28 mouse cellular contexts compared by ENCODE assay signal in the genomic region with DNA sequence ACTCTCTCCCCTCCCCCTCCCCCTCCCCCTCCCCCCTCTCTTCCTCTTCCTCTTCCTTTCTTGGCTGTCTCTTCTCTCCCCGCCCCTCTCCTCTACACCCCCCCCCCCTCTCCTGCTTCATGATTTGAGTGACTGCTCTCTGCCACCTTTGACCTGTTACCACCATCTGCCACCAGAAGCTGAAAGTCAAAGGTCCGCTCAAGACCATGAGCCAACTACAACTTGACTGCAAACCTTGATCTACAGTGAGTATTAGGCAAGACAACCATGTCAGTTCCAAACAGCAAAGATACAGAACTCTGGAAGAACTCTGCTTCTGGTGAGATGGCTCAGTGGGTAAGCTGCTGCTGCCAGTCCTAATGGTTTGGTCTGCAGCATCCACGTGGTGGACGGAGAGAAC. TPM values are rescaled to one million over a fixed set of nuclear protein-coding genes. Genes with fewer than 3 reads are reported as not detected.
DNase-seq lines count a peak whose midpoint lies in the region; ATAC-seq and TF ChIP-seq lines count a peak whose summit lies in the region.
"Had no signal": no experiment of that assay in that cellular context is flagged by ENCODE, and none has a peak within 500 bp of the region (broad histone marks: within the 10 kb centered on the region; RNA-seq: fewer than 3 reads in every experiment).

No protein-coding gene starts in this region.

- no peaks in the 10 kb centered on the region for H3K27me3 ChIP-seq in limb, embryonic 14.5 days (ENCODE audit: control insufficient read depth, insufficient read depth, low read length)
- H3K27me3 ChIP-seq in limb, embryonic 10.5 days (ENCODE audit: low read depth, poor library complexity, severe bottlenecking), result 0 out of 2 replicates have a peak, but pooled peaks cover 5% of the 10 kb centered on the region
- no peaks in the 10 kb centered on the region for H3K27me3 ChIP-seq in embryonic facial prominence, embryonic 12.5 days
- no peaks in the 10 kb centered on the region for H3K27me3 ChIP-seq in liver, postnatal 0 days (ENCODE audit: insufficient read depth, low read length)
- H3K27me3 ChIP-seq: heart, embryonic 13.5 days; neural tube, embryonic 13.5 days had no signal

- H3K9me3 ChIP-seq in limb, embryonic 14.5 days (ENCODE audit: control insufficient read depth, low read length), result no peaks in the 10 kb centered on the region
- H3K9me3 ChIP-seq in limb, embryonic 10.5 days (replicated peaks), result no peaks in the 10 kb centered on the region
- H3K9me3 ChIP-seq in embryonic facial prominence, embryonic 12.5 days, result no peaks in the 10 kb centered on the region
- 0 out of 2 replicates have a peak, but pooled peaks cover 2% of the 10 kb centered on the region for H3K9me3 ChIP-seq in liver, postnatal 0 days (ENCODE audit: low read length)
- H3K9me3 ChIP-seq: heart, embryonic 13.5 days; liver, embryonic 13.5 days; neural tube, embryonic 13.5 days had no signal

- no peak for TF ChIP-seq CTCF in liver, postnatal 0 days (IDR thresholded peaks at IDR 0.05; ENCODE audit: low read depth)

- H3K4me1 ChIP-seq in limb, embryonic 14.5 days (ENCODE audit: control insufficient read depth, insufficient read depth, low read length), result peaks cover 4% of the 10 kb centered on the region; the same call in 1 of the 2 replicates
- H3K4me1 ChIP-seq in limb, embryonic 10.5 days, result peaks cover 25% of the 10 kb centered on the region
- H3K4me1 ChIP-seq in embryonic facial prominence, embryonic 12.5 days, result peaks cover 22% of the 10 kb centered on the region
- no peaks in the 10 kb centered on the region for H3K4me1 ChIP-seq in liver, postnatal 0 days (ENCODE audit: insufficient read depth)

- H3K27ac ChIP-seq in limb, embryonic 14.5 days (replicated peaks; ENCODE audit: low read depth, low read length), result peak overlapping the region; percentile 9; the same call in 1 of the 2 replicates
- H3K27ac ChIP-seq in limb, embryonic 10.5 days, result no peak overlapping the region
- H3K27ac ChIP-seq in embryonic facial prominence, embryonic 12.5 days, result peak overlapping the region; percentile 81
- no peak overlapping the region for H3K27ac ChIP-seq in liver, postnatal 0 days (ENCODE audit: low read depth)
- H3K27ac ChIP-seq: heart, embryonic 13.5 days; hindbrain, embryonic 14.5 days; liver, embryonic 13.5 days; neural tube, embryonic 13.5 days had no signal

- H3K4me2 ChIP-seq in limb, embryonic 14.5 days (replicated peaks; ENCODE audit: low read depth, low read length, severe bottlenecking), result no peak overlapping the region
- no peak overlapping the region for H3K4me2 ChIP-seq in embryonic facial prominence, embryonic 12.5 days (replicated peaks)
- no peak overlapping the region for H3K4me2 ChIP-seq in liver, postnatal 0 days (ENCODE audit: low read depth, low read length)
- H3K4me2 ChIP-seq: heart, embryonic 13.5 days; hindbrain, embryonic 14.5 days; liver, embryonic 13.5 days; neural tube, embryonic 13.5 days had no signal

- peak; percentile 14 for DNase-seq in kidney, adult 11 months
- no peak for DNase-seq in kidney, postnatal 25 days
- DNase-seq in limb, embryonic 14.5 days (ENCODE audit: low spot score), result no peak
- DNase-seq in limb, embryonic 10.5 days (ENCODE audit: low spot score), result no peak
- DNase-seq in liver, postnatal 0 days, result no peak
- no peak for DNase-seq in cerebellum, adult 9-11 months
- DNase-seq: cerebellum, adult 11-12 months; cerebellum, postnatal 25 days; gastrocnemius, postnatal 25 days; heart, adult 18-20 months; heart, postnatal 14 days; layer of hippocampus, adult 9-11 months; liver, embryonic 13.5 days; lung, postnatal 4 days; right cerebral cortex, postnatal 25 days; spleen, adult 18-20 months had no signal

- H3K4me3 ChIP-seq in limb, embryonic 14.5 days (replicated peaks; ENCODE audit: low read length), result no peak overlapping the region
- H3K4me3 ChIP-seq in limb, embryonic 10.5 days, result no peak overlapping the region
- no peak overlapping the region for H3K4me3 ChIP-seq in embryonic facial prominence, embryonic 12.5 days
- no peak overlapping the region for H3K4me3 ChIP-seq in liver, postnatal 0 days (ENCODE audit: low read depth, low read length)
- H3K4me3 ChIP-seq: heart, embryonic 13.5 days; liver, embryonic 13.5 days; myocyte; neural tube, embryonic 13.5 days had no signal

- TF ChIP-seq POLR2A in limb, embryonic 14.5 days (IDR thresholded peaks at IDR 0.05; ENCODE audit: borderline replicate concordance, extremely low read depth, insufficient read depth, insufficient read length), result no peak

- WGBS in limb, embryonic 14.5 days, result 60% methylated on average over 4 of the region's 4 CpGs
- WGBS in limb, embryonic 10.5 days, result 67% methylated on average over 3 of the region's 4 CpGs
- 51% methylated on average over 3 of the region's 4 CpGs for whole genome bisulfite sequencing in embryonic facial prominence, embryonic 12.5 days
- WGBS in liver, postnatal 0 days (ENCODE audit: insufficient replicate concordance), result 63% methylated on average over 3 of the region's 4 CpGs

- no peaks in the 10 kb centered on the region for H3K36me3 ChIP-seq in limb, embryonic 14.5 days (ENCODE audit: control insufficient read depth, insufficient read depth, low read length)
- H3K36me3 ChIP-seq in limb, embryonic 10.5 days, result no peaks in the 10 kb centered on the region
- no peaks in the 10 kb centered on the region for H3K36me3 ChIP-seq in embryonic facial prominence, embryonic 12.5 days
- no peaks in the 10 kb centered on the region for H3K36me3 ChIP-seq in liver, postnatal 0 days (replicated peaks; ENCODE audit: insufficient read depth, low read length)
- H3K36me3 ChIP-seq: heart, embryonic 13.5 days; liver, embryonic 13.5 days; neural tube, embryonic 13.5 days had no signal

- no peak overlapping the region for H3K9ac ChIP-seq in limb, embryonic 14.5 days (ENCODE audit: low read depth, low read length, severe bottlenecking)
- no peak overlapping the region for H3K9ac ChIP-seq in embryonic facial prominence, embryonic 12.5 days
- no peak overlapping the region for H3K9ac ChIP-seq in liver, postnatal 0 days (replicated peaks)
- H3K9ac ChIP-seq: heart, embryonic 13.5 days; hindbrain, embryonic 14.5 days; liver, embryonic 13.5 days; neural tube, embryonic 13.5 days had no signal

- TF ChIP-seq EP300 in liver, postnatal 0 days (IDR thresholded peaks at IDR 0.05; ENCODE audit: low read depth), result no peak

- no peak for ATAC-seq in limb, embryonic 14.5 days (ENCODE audit: low FRiP score, low read depth)
- no peak for ATAC-seq in embryonic facial prominence, embryonic 12.5 days (ENCODE audit: insufficient number of reproducible peaks, insufficient read depth, low FRiP score, low TSS enrichment)
- ATAC-seq in liver, postnatal 0 days, result peak; percentile 68
- ATAC-seq: CD4-positive, CD25-positive, alpha-beta regulatory T cell, adult 4 months; inflammation-experienced regulatory T-cells, adult 6 months; midbrain, embryonic 16.5 days had no signal

RNA-seq across cellular contexts. Expression of gene Col5a3, which starts 25.2 kb away (rescaled TPM):
- 5.5 and 6.7 TPM in 2 replicates for polyA plus RNA-seq in limb, embryonic 14.5 days (2012; rRNA removed)
- 3.2 and 4.5 TPM in 2 replicates for polyA plus RNA-seq in limb, embryonic 14.5 days (2014; fragmentation: Nextera tagmentation; extraction: Ambion mirVana)
- polyA plus RNA-seq in limb, embryonic 10.5 days (2016; fragmentation: Nextera tagmentation; extraction: Ambion mirVana), result 0.06 and 0.13 TPM in 2 replicates
- polyA plus RNA-seq in embryonic facial prominence, embryonic 12.5 days (2016; fragmentation: Nextera tagmentation; extraction: Ambion mirVana), result 1.1 and 1.2 TPM in 2 replicates
- 0.83 and 1.0 TPM in 2 replicates for polyA plus RNA-seq in liver, postnatal 0 days (2015; fragmentation: Nextera tagmentation; extraction: Ambion mirVana)
- polyA plus RNA-seq: CD4-positive, CD25-positive, alpha-beta regulatory T cell, adult 4 months; inflammation-experienced regulatory T-cells, adult 6 months had no signal

RNA-seq across cellular contexts. Expression of gene Rdh8, which starts 28.7 kb away (rescaled TPM):
- not detected in 2 replicates for polyA plus RNA-seq in limb, embryonic 14.5 days (2012; rRNA removed)
- polyA plus RNA-seq in limb, embryonic 14.5 days (2014; fragmentation: Nextera tagmentation; extraction: Ambion mirVana), result not detected in 2 replicates
- not detected in 2 replicates for polyA plus RNA-seq in limb, embryonic 10.5 days (2016; fragmentation: Nextera tagmentation; extraction: Ambion mirVana)
- polyA plus RNA-seq in embryonic facial prominence, embryonic 12.5 days (2016; fragmentation: Nextera tagmentation; extraction: Ambion mirVana), result not detected in 2 replicates
- polyA plus RNA-seq in liver, postnatal 0 days (2015; fragmentation: Nextera tagmentation; extraction: Ambion mirVana), result not detected in 2 replicates
- polyA plus RNA-seq: CD4-positive, CD25-positive, alpha-beta regulatory T cell, adult 4 months; forebrain, embryonic 11.5 days; heart, embryonic 13.5 days; hindbrain, embryonic 14.5 days; inflammation-experienced regulatory T-cells, adult 6 months; large intestine, adult 2 months; liver, embryonic 13.5 days; lung, embryonic 16.5 days; midbrain, embryonic 16.5 days; myocyte; neural tube, embryonic 13.5 days; thymus, postnatal 0 days had no signal

RNA-seq across cellular contexts. Expression of gene Olfm2, which starts 43.5 kb away (rescaled TPM):
- polyA plus RNA-seq in limb, embryonic 14.5 days (2012; rRNA removed), result 6.9 and 8.8 TPM in 2 replicates
- polyA plus RNA-seq in limb, embryonic 14.5 days (2014; fragmentation: Nextera tagmentation; extraction: Ambion mirVana), result 4.8 and 6.5 TPM in 2 replicates
- 1.5 and 3.2 TPM in 2 replicates for polyA plus RNA-seq in limb, embryonic 10.5 days (2016; fragmentation: Nextera tagmentation; extraction: Ambion mirVana)
- polyA plus RNA-seq in embryonic facial prominence, embryonic 12.5 days (2016; fragmentation: Nextera tagmentation; extraction: Ambion mirVana), result 9.5 and 10.4 TPM in 2 replicates
- polyA plus RNA-seq in liver, postnatal 0 days (2015; fragmentation: Nextera tagmentation; extraction: Ambion mirVana), result 0.20 and 0.34 TPM in 2 replicates

Comparison
In these comparisons a context has a peak if more than half of its experiments do, and no peak if none do; other contexts are left out.
1. H3K27ac ChIP-seq: peak in limb, embryonic 14.5 days (single experiment) and embryonic facial prominence, embryonic 12.5 days (single experiment); none in limb, embryonic 10.5 days (single experiment) and liver, postnatal 0 days (single experiment).